Mouse (Mus musculus) heart, postnatal 0 days (tissue): ENCODE measurements at regions not wholly inside any gene's neighbourhood (a gene's known extent, or its start where the extent isn't known, plus 50 kb on each side); places are given as distances from the start of the nearest gene placed in this dataset.

ENCODE experiments used
- ATAC-seq: fragments of 200-750 bp; cut with Nextera tagmentation; 2 replicates; pipeline ENCODE4 v1.8.0; 2017; ENCODE audit warnings: low read depth, moderate number of reproducible peaks, moderate library complexity; ENCODE audit not compliant: insufficient read depth
- DNase-seq: peaks from one replicate; pipeline ENCODE4 v3.0.0-alpha.2; 2016; ENCODE audit warnings: low spot score
- H3K27ac ChIP-seq: fragments of 300-500 bp; sonication (generic); 2 replicates; pipeline ENCODE4 v1.5.1; 2014; ENCODE audit warnings: low read depth, mild to moderate bottlenecking
- H3K27me3 ChIP-seq: fragments of 300-500 bp; sonication (generic); 2 replicates; pipeline ENCODE4 v1.6.1; 2014; ENCODE audit warnings: low read length, mixed read lengths; ENCODE audit not compliant: control insufficient read depth, insufficient read depth
- H3K36me3 ChIP-seq: fragments of 300-500 bp; sonication (generic); replicated peaks from 2 replicates; pipeline ENCODE4 v1.6.1; 2014; ENCODE audit warnings: low read length, mixed read lengths; ENCODE audit not compliant: control insufficient read depth, insufficient read depth
- H3K4me1 ChIP-seq: fragments of 300-500 bp; sonication (generic); 2 replicates; pipeline ENCODE4 v1.6.1; 2014; ENCODE audit warnings: antibody characterized with exemption; ENCODE audit not compliant: control insufficient read depth, insufficient read depth
- H3K4me2 ChIP-seq: fragments of 300-500 bp; sonication (generic); 2 replicates; pipeline ENCODE4 v1.6.1; 2014; ENCODE audit warnings: low read depth, mild to moderate bottlenecking, low read length, moderate library complexity
- H3K4me3 ChIP-seq: fragments of 300-500 bp; sonication (generic); 2 replicates; pipeline ENCODE4 v1.5.1; 2014; ENCODE audit warnings: low read depth, low read length
- H3K9ac ChIP-seq: fragments of 300-500 bp; sonication (generic); replicated peaks from 2 replicates; pipeline ENCODE4 v1.6.1; 2014; ENCODE audit warnings: low read depth, low read length, mixed read lengths
- H3K9me3 ChIP-seq: fragments of 300-500 bp; sonication (generic); replicated peaks from 2 replicates; pipeline ENCODE4 v1.6.1; 2016; ENCODE audit warnings: low read length; ENCODE audit not compliant: control insufficient read depth
- CTCF ChIP-seq: IDR thresholded peaks from 2 replicates; pipeline ENCODE4 v1.5.1; 2016; ENCODE audit warnings: antibody characterized with exemption, control low read depth, low read depth
- EP300 ChIP-seq: IDR thresholded peaks from 2 replicates; pipeline ENCODE4 v1.6.1; 2016; ENCODE audit warnings: antibody characterized with exemption, low read depth
- WGBS: fragments of 180-500 bp; shearing (Covaris S2); extraction: QIAGEN DNeasy Blood & Tissue Kit; methylation state at CpG from one replicate; pipeline ENCODE4 v1.1.7; 2014; 5-methylcytosine and 5-hydroxymethylcytosine counted together

DNA sequence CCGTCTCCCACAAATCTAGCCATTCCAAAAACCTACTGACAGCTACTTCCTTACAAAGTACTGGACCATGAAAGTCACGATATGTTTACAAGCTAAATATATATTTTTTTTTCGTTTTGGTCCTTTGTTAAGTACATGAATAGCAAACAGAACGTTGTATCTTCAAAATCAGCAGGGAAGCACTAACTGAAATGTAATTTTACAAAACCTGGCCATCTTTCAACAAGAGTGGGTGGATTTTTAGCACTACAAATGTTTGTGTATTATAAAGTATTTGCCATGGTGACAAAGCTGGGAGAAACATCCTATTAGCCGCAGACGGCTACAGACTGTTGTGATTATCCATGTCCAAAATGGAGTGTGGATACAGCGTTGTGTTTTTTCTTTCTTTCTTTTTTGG is 233.1 kb upstream of the Tank start:
- Histone ChIP-seq H3K9ac (no peak overlapping the region), H3K36me3 (no peaks in the 10 kb centered on the region), H3K27ac (no peak overlapping the region), H3K4me2 (no peak overlapping the region), H3K9me3 (no peaks in the 10 kb centered on the region), H3K27me3 (no peaks in the 10 kb centered on the region), H3K4me3 (no peak overlapping the region), H3K4me1 (no peaks in the 10 kb centered on the region)
- DNase-seq (no peak), ATAC-seq (no peak)
- WGBS, result 72% methylated on average over 7 of the region's 7 CpGs
- TF ChIP-seq CTCF (no peak), EP300 (no peak)

DNA sequence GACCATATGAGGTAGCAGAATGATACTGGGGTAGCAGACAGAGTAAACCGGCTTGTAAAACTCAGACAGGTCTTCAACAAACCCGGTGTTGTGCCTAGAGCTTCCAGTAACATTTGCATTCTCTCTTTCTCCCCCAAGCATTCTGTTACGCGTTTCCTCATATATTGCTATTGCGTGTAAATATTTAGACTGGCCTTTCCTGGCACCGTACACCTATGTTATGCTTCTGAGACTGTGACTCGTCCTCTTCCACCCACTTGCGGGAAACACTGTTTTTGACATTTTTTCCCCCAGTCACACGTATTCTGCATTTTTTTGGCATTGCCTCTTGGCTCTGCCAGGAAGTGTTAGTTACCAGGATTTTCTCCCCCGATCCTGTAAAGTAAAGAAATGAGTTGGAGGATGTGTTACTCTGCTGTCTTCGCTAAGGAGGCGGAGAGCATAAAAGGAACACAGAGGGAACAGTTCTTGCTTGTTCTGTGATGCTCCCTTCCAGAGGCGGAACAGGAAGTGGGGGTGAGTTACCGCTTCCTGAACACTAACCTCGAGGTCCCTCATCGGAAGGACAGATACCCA is 233.7 kb upstream of the Tank start:
- Histone ChIP-seq H3K9me3 (no peaks in the 10 kb centered on the region), H3K4me1 (no peaks in the 10 kb centered on the region), H3K27me3 (no peaks in the 10 kb centered on the region), H3K4me2 (no peak overlapping the region), H3K4me3 (no peak overlapping the region), H3K27ac (no peak overlapping the region), H3K36me3 (no peaks in the 10 kb centered on the region), H3K9ac (no peak overlapping the region)
- WGBS, result 69% methylated on average over 16 of the region's 16 CpGs
- DNase-seq, result no peak
- ATAC-seq, result no peak
- TF ChIP-seq CTCF (no peak), EP300 (no peak)

GRCm38 (mm10) chr2:61341254-61341653 is 237.1 kb upstream of the Tank start:
- Histone ChIP-seq H3K9ac (no peak overlapping the region), H3K4me3 (no peak overlapping the region), H3K27ac (no peak overlapping the region), H3K27me3 (no peaks in the 10 kb centered on the region), H3K9me3 (no peaks in the 10 kb centered on the region), H3K4me1 (no peaks in the 10 kb centered on the region), H3K36me3 (no peaks in the 10 kb centered on the region), H3K4me2 (no peak overlapping the region)
- no peak for ATAC-seq
- WGBS, result 29% methylated on average over 5 of the region's 5 CpGs
- no peak for DNase-seq
- TF ChIP-seq EP300, result no peak
- TF ChIP-seq CTCF, result no peak

DNA sequence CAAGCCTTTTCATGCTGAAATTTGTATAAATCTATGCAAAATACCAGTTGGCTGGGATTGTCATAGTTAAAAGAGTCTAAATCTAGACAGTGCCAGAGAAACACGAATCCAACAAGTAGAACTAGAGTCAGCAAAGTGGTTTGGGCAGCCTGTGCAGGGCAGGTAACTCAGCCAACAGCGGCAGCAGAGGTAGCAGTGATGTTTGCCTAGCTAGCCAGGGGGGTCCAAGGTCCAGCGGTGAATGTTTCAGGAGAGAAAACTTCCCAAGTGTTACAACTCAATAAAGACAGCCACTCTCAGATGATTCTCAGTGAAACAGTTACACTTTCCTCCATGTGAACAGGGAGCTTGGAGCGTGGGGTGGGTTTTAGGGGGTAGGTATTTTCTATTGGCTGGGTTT is 259.2 kb upstream of the Tank start:
- H3K9me3 ChIP-seq, result no peaks in the 10 kb centered on the region
- ATAC-seq (no peak), DNase-seq (no peak)
- no peaks in the 10 kb centered on the region for H3K27me3 ChIP-seq
- no peak overlapping the region for H3K9ac ChIP-seq
- no peaks in the 10 kb centered on the region for H3K4me1 ChIP-seq
- H3K27ac ChIP-seq, result no peak overlapping the region
- TF ChIP-seq CTCF (no peak), EP300 (no peak)
- WGBS, result 86% methylated on average over 4 of the region's 4 CpGs
- H3K36me3 ChIP-seq, result no peaks in the 10 kb centered on the region
- H3K4me3 ChIP-seq, result no peak overlapping the region
- no peak overlapping the region for H3K4me2 ChIP-seq

DNA sequence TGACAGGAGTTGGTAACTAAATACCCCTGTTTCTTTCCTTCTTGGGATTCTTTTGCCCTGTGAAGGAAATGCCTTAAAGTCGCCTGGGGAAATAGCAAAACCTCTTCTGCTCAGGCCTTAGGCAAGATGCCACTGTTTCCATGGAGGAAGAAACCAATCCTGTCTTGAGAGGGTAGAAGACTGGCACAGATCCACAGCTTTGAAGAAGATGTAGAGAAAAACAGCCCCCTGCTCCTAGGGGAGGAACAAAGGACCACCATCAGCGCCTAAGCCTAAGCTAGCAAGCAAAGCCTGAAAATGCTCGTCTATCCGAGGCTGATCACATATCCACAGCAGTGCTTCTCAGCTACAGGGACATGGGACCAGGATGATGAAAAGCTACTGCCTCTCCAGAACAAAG is 268.0 kb upstream of the Tank start:
- H3K36me3 ChIP-seq, result no peaks in the 10 kb centered on the region
- no peak overlapping the region for H3K4me3 ChIP-seq
- H3K4me2 ChIP-seq, result no peak overlapping the region
- no peak overlapping the region for H3K9ac ChIP-seq
- H3K27me3 ChIP-seq, result no peaks in the 10 kb centered on the region
- H3K4me1 ChIP-seq, result no peaks in the 10 kb centered on the region
- TF ChIP-seq CTCF, result no peak
- no peak for TF ChIP-seq EP300
- H3K27ac ChIP-seq, result no peak overlapping the region
- no peak for DNase-seq
- WGBS, result 78% methylated on average over 4 of the region's 4 CpGs
- H3K9me3 ChIP-seq, result no peaks in the 10 kb centered on the region
- no peak for ATAC-seq

GRCm38 (mm10) chr2:61309219-61309618 is 269.2 kb upstream of the Tank start:
- TF ChIP-seq EP300, result no peak
- no peak for TF ChIP-seq CTCF
- H3K27ac ChIP-seq, result no peak overlapping the region
- no peaks in the 10 kb centered on the region for H3K36me3 ChIP-seq
- no peak overlapping the region for H3K4me3 ChIP-seq
- no peak for DNase-seq
- no peak overlapping the region for H3K9ac ChIP-seq
- H3K9me3 ChIP-seq, result no peaks in the 10 kb centered on the region
- ATAC-seq, result no peak
- H3K4me2 ChIP-seq, result no peak overlapping the region
- no peaks in the 10 kb centered on the region for H3K27me3 ChIP-seq
- no peaks in the 10 kb centered on the region for H3K4me1 ChIP-seq
- WGBS, result 64% methylated on average over 2 of the region's 2 CpGs
